8 mouse cellular contexts compared by ENCODE assay signal in the genomic region with DNA sequence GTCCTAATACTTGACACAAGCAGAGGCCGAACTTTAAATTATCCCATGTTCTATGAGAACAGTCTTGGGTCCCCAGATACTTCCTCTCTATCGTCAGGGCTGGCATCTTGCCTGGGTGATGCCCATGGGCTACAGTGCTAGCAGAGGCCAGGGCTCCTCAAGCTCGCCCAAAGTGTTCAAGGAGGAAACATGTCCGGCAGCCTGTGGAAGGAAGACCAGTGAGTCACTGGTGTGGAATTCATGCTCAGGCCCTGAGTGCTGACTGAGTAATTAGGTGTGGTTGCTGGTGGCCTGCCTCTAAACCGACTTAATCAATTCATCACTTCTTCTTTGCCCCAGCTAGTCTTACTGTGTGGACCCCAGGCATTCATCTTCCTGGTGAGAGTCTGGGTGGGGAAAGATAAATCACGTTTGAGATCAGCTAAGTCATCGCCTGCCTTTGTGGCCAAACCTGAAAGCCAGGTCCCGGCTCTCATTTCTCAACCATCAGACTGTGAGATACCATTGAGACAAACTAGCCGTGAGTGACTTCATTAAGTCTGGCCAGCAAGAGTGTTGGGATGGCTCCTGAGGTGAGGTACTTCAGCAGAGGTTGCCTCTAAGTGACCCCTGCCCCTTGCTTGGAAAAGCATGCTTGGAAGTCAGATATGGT. TPM values are rescaled to one million over a fixed set of nuclear protein-coding genes. Genes with fewer than 3 reads are reported as not detected.
DNase-seq lines count a peak whose midpoint lies in the region; ATAC-seq and TF ChIP-seq lines count a peak whose summit lies in the region.

No protein-coding gene starts in this region.

- peaks cover 16% of the 10 kb centered on the region for H3K4me1 ChIP-seq in lung, embryonic 16.5 days (replicated peaks; ENCODE audit: control insufficient read depth, insufficient read depth, low read length)
- peaks cover 12% of the 10 kb centered on the region; the same call in 1 of the 2 replicates for H3K4me1 ChIP-seq in liver, embryonic 11.5 days (replicated peaks; ENCODE audit: control insufficient read depth, insufficient read depth, low read length)

- WGBS in lung, embryonic 16.5 days = 11% methylated on average over 9 of the region's 9 CpGs
- 35% methylated on average over 9 of the region's 9 CpGs for WGBS in liver, embryonic 11.5 days

- no peak overlapping the region for H3K4me3 ChIP-seq in lung, embryonic 16.5 days (ENCODE audit: low read length)
- H3K4me3 ChIP-seq in liver, embryonic 11.5 days (ENCODE audit: low read depth, low read length) = no peak overlapping the region

- H3K9me3 ChIP-seq in lung, embryonic 16.5 days (ENCODE audit: control insufficient read depth, low read length) = no peaks in the 10 kb centered on the region
- no peaks in the 10 kb centered on the region for H3K9me3 ChIP-seq in liver, embryonic 11.5 days (ENCODE audit: control insufficient read depth, low read length)

- no peak for TF ChIP-seq CTCF in Patski (IDR thresholded peaks at IDR 0.05)

- H3K4me2 ChIP-seq in lung, embryonic 16.5 days (ENCODE audit: low read depth, low read length) = no peak overlapping the region
- no peak overlapping the region for H3K4me2 ChIP-seq in liver, embryonic 11.5 days

- POLR2A ChIA-PET in Patski (lab: Charles Lee) = no interaction called here

- DNase-seq in Patski (ENCODE audit: low read depth, low spot score) = peak; percentile 87
- DNase-seq in fibroblast of lung, adult 2 months (ENCODE audit: low read depth) = peak; percentile 78
- peak; percentile 64 for DNase-seq in heart, postnatal 4 days
- DNase-seq in thymus, adult 18-20 months = no peak
- DNase-seq in cerebellum, postnatal 4 days (ENCODE audit: low spot score in 2 of 2) = no peak
- DNase-seq in liver, embryonic 11.5 days (ENCODE audit: low spot score) = no peak
- DNase-seq in frontal cortex, postnatal 10 days (ENCODE audit: low spot score in 2 of 2) = no peak

- CTCF ChIA-PET in Patski (lab: Charles Lee) = interaction anchor here (1.5 to 2.4 kb wide), 2 partner anchors 14 to 21 kb away, joined by 4 to 9 read pairs; no protein-coding TSS in a partner anchor

- no peaks in the 10 kb centered on the region for H3K36me3 ChIP-seq in lung, embryonic 16.5 days (ENCODE audit: control insufficient read depth, insufficient read depth, low read length)
- H3K36me3 ChIP-seq in liver, embryonic 11.5 days (ENCODE audit: control insufficient read depth, insufficient read depth, low read length) = no peaks in the 10 kb centered on the region

- H3K9ac ChIP-seq in lung, embryonic 16.5 days (ENCODE audit: low read length) = no peak overlapping the region
- H3K9ac ChIP-seq in liver, embryonic 11.5 days (ENCODE audit: low read depth, low read length) = no peak overlapping the region

- peak; percentile 90 for ATAC-seq in Patski
- peak; percentile 83 for ATAC-seq in lung, embryonic 16.5 days (ENCODE audit: low read depth)
- no peak for ATAC-seq in liver, embryonic 11.5 days (replicated peaks; ENCODE audit: low FRiP score)

- H3K27ac ChIP-seq in lung, embryonic 16.5 days (ENCODE audit: low read length) = no peak overlapping the region
- no peak overlapping the region for H3K27ac ChIP-seq in liver, embryonic 11.5 days (ENCODE audit: low read depth, low read length)

- in situ Hi-C loops in Patski (cut with MboI; ENCODE audit: low pct_unique_long_range_greater_than_20kb) = no loop called here

- H3K27me3 ChIP-seq in Patski = no peaks in the 10 kb centered on the region
- H3K27me3 ChIP-seq in lung, embryonic 16.5 days (ENCODE audit: control insufficient read depth, insufficient read depth, low read depth, low read length) = peaks cover 3% of the 10 kb centered on the region; the same call in 1 of the 2 replicates
- H3K27me3 ChIP-seq in liver, embryonic 11.5 days (replicated peaks; ENCODE audit: control insufficient read depth, insufficient read depth, low read length) = no peaks in the 10 kb centered on the region

RNA-seq across cellular contexts. Expression of a gene that starts 21.9 kb away (rescaled TPM):
- 37.6 TPM for polyA plus RNA-seq in Patski (2021)
- total RNA-seq in heart, postnatal 4 days (2021) = 10 to 100 TPM; 28.3 to 29.5 TPM
- 27.4 and 27.6 TPM in 2 replicates for polyA plus RNA-seq in lung, embryonic 16.5 days (2015; fragmentation: Nextera tagmentation; extraction: Ambion mirVana)
- polyA plus RNA-seq in liver, embryonic 11.5 days (2014; fragmentation: Nextera tagmentation; extraction: Ambion mirVana) = 22.3 and 22.8 TPM in 2 replicates

Comparison
In these comparisons a context has a peak if more than half of its experiments do, and no peak if none do; other contexts are left out.
1. DNase-seq: peak in Patski (single experiment), fibroblast of lung, adult 2 months (single experiment) and heart, postnatal 4 days (single experiment); none in thymus, adult 18-20 months (0 of 2), cerebellum, postnatal 4 days (0 of 2), liver, embryonic 11.5 days (single experiment) and frontal cortex, postnatal 10 days (0 of 2).